Mouse (Mus musculus) inflammation-experienced regulatory T-cells, adult 6 months (primary cell): ENCODE data around the gene Mrgpre. TPM values are rescaled to one million over a fixed set of nuclear protein-coding genes. Genes with fewer than 3 reads are reported as not detected.

ENCODE experiments used
- ATAC-seq: one replicate; pipeline ENCODE4 v1.8.0; 2017
- polyA plus RNA-seq, 3 experiments: library from polyadenylated mRNA; unstranded; fragments of 100-300 nt; shearing (Covaris generic); gene quantifications; one replicate each; pipeline ENCODE4 v1.2.1; 2017

Mrgpre gene
- polyA plus RNA-seq, 3 experiments from 2014 or later = 3.9 to 6.4 (median 4.2) TPM

- ATAC-seq = no peak
Measured at GRCm38 (mm10) chr7:143776137-143776536, 8.2 kb downstream of the Mrgpre start.

GRCm38 (mm10) chr7:143769461-143769860 is 14.8 kb downstream of the Mrgpre start:
- ATAC-seq = no peak

- ATAC-seq = no peak
Measured at GRCm38 (mm10) chr7:143768267-143768666, 16.0 kb downstream of the Mrgpre start.

- ATAC-seq = no peak
Measured at GRCm38 (mm10) chr7:143766893-143767292, 17.4 kb downstream of the Mrgpre start, which contains the start of gene Mrgprg. Gene Mrgprg (minus strand): TSS chr7:143766993.

- ATAC-seq = no peak
Measured at GRCm38 (mm10) chr7:143764876-143765530, 19.3 kb downstream of the Mrgpre start.

- peak; percentile 64 for ATAC-seq
Measured at GRCm38 (mm10) chr7:143763794-143764193, 20.5 kb downstream of the Mrgpre start.

- no peak for ATAC-seq
Measured at GRCm38 (mm10) chr7:143758956-143759355, 25.3 kb downstream of the Mrgpre start.

- no peak for ATAC-seq
Measured at GRCm38 (mm10) chr7:143757696-143758095, 26.6 kb downstream of the Mrgpre start.

- peak; percentile 93 for ATAC-seq
Measured at GRCm38 (mm10) chr7:143757027-143757390, 27.3 kb downstream of the Mrgpre start.

- ATAC-seq = peak; percentile 8
Measured at GRCm38 (mm10) chr7:143756125-143757026, 27.9 kb downstream of the Mrgpre start, which contains the start of gene Osbpl5. Gene Osbpl5 (minus strand): TSS chr7:143756985.

- no peak for ATAC-seq
Measured at GRCm38 (mm10) chr7:143755357-143756124, 28.8 kb downstream of the Mrgpre start.

GRCm38 (mm10) chr7:143753990-143754715 is 30.1 kb downstream of the Mrgpre start:
- no peak for ATAC-seq

GRCm38 (mm10) chr7:143752606-143753005 is 31.7 kb downstream of the Mrgpre start:
- no peak for ATAC-seq

GRCm38 (mm10) chr7:143752056-143752455 is 32.2 kb downstream of the Mrgpre start:
- ATAC-seq = no peak

- no peak for ATAC-seq
Measured at GRCm38 (mm10) chr7:143751380-143751779, 32.9 kb downstream of the Mrgpre start.

- no peak for ATAC-seq
Measured at GRCm38 (mm10) chr7:143749045-143749444, 35.3 kb downstream of the Mrgpre start.

GRCm38 (mm10) chr7:143748041-143748868 is 36.0 kb downstream of the Mrgpre start:
- ATAC-seq = peak; percentile 84

- ATAC-seq = no peak
Measured at GRCm38 (mm10) chr7:143740653-143741052, 43.6 kb downstream of the Mrgpre start.

GRCm38 (mm10) chr7:143739511-143740461 is 44.5 kb downstream of the Mrgpre start:
- ATAC-seq = peak; percentile 94

GRCm38 (mm10) chr7:143738601-143739006 is 45.7 kb downstream of the Mrgpre start:
- no peak for ATAC-seq
